Mouse (Mus musculus) megakaryocyte progenitor cell, adult 5-6 weeks (primary cell): ENCODE measurements around the gene Lpar5. TPM values are rescaled to one million over a fixed set of nuclear protein-coding genes. Genes with fewer than 3 reads are reported as not detected.

Source experiments
- ATAC-seq: replicated peaks from 2 replicates; pipeline ENCODE4 v1.8.0; 2016; ENCODE audit warnings: mild to moderate bottlenecking, moderate TSS enrichment, inconsistent platforms; ENCODE audit not compliant: poor library complexity
- total RNA-seq, 2 experiments: library from RNA; stranded (forward) in 1 of 2; stranded (reverse) in 1 of 2; fragments of 157-497, 149-512 nt in 1 of 2; fragments of 200-1000 nt in 1 of 2; gene quantifications; 2 replicates each; pipeline versions ENCODE4 v1.2.3 to v1.2.4; 2015 to 2017

The Lpar5 gene
- total RNA-seq, 2 experiments from 2014 or later, result 3.5 to 6.7 TPM

GRCm38 (mm10) chr6:125082801-125083386 lies 15.2 kb downstream of the Lpar5 start:
- no peak for ATAC-seq

- peak; percentile 66 for ATAC-seq
Measured at GRCm38 (mm10) chr6:125084424-125084823, 16.7 kb downstream of the Lpar5 start.

GRCm38 (mm10) chr6:125087937-125088336 lies 20.2 kb downstream of the Lpar5 start:
- ATAC-seq, result no peak

GRCm38 (mm10) chr6:125088561-125089321 lies 21.0 kb downstream of the Lpar5 start:
- ATAC-seq, result peak; percentile 54

- peak; percentile 66 for ATAC-seq
Measured at GRCm38 (mm10) chr6:125089521-125090321, 22.0 kb downstream of the Lpar5 start.

GRCm38 (mm10) chr6:125090341-125091085 lies 22.8 kb downstream of the Lpar5 start:
- ATAC-seq, result no peak

- no peak for ATAC-seq
Measured at GRCm38 (mm10) chr6:125092372-125092771, 24.7 kb downstream of the Lpar5 start.

GRCm38 (mm10) chr6:125094843-125095242 lies 27.1 kb downstream of the Lpar5 start:
- no peak for ATAC-seq

- peak; percentile 73 for ATAC-seq
Measured at GRCm38 (mm10) chr6:125095391-125096278, 27.9 kb downstream of the Lpar5 start, which contains the start of gene Chd4. TSS of gene Chd4 (plus strand) at chr6:125095981.

- no peak for ATAC-seq
Measured at GRCm38 (mm10) chr6:125096279-125096596, 28.5 kb downstream of the Lpar5 start.

- peak; percentile 10; the same call in 1 of the 2 replicates for ATAC-seq
Measured at GRCm38 (mm10) chr6:125096597-125097345, 29.1 kb downstream of the Lpar5 start.

GRCm38 (mm10) chr6:125097346-125097689 lies 29.6 kb downstream of the Lpar5 start:
- no peak for ATAC-seq

- no peak for ATAC-seq
Measured at GRCm38 (mm10) chr6:125097951-125098350, 30.2 kb downstream of the Lpar5 start.

GRCm38 (mm10) chr6:125098513-125098912 lies 30.8 kb downstream of the Lpar5 start:
- no peak for ATAC-seq

- peak; percentile 36 for ATAC-seq
Measured at GRCm38 (mm10) chr6:125099421-125099971, 31.8 kb downstream of the Lpar5 start.

- no peak for ATAC-seq
Measured at GRCm38 (mm10) chr6:125101444-125101843, 33.7 kb downstream of the Lpar5 start.

- ATAC-seq, result peak; percentile 92
Measured at GRCm38 (mm10) chr6:125104223-125104622, 36.5 kb downstream of the Lpar5 start.

GRCm38 (mm10) chr6:125107705-125108104 lies 40.0 kb downstream of the Lpar5 start:
- no peak for ATAC-seq

GRCm38 (mm10) chr6:125109371-125109770 lies 41.7 kb downstream of the Lpar5 start:
- no peak for ATAC-seq
